Mouse (Mus musculus): ENCODE measurements around the gene Poc1a.
A peak's percentile ranks its signal among the peaks of the same experiment; 100 is the strongest.

The Poc1a gene

GRCm38 (mm10) chr9:106339730-106340129 lies 58.9 kb downstream of the Poc1a start:
- no peak for DNase-seq

GRCm38 (mm10) chr9:106340501-106341312 lies 59.8 kb downstream of the Poc1a start:
- no peak for DNase-seq

DNA sequence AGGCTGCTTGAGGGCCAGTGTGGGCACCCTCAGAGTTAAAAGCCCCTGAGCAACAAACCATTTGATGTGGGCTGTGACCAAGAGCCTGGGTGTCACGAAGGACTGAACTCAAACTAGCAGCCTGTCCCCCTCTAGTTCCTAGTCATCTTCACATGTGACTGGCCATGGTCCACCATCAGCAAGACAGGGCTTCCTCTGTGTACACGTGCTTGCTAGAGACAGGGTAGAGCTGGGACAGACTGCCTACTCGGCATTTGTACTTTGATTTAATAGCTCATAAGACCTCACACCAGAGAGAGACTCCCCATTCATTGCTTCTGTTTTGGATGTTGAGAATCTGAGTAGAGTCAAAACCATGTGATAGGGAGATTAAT lies 60.4 kb downstream of the Poc1a start:
- no peak for DNase-seq

DNA sequence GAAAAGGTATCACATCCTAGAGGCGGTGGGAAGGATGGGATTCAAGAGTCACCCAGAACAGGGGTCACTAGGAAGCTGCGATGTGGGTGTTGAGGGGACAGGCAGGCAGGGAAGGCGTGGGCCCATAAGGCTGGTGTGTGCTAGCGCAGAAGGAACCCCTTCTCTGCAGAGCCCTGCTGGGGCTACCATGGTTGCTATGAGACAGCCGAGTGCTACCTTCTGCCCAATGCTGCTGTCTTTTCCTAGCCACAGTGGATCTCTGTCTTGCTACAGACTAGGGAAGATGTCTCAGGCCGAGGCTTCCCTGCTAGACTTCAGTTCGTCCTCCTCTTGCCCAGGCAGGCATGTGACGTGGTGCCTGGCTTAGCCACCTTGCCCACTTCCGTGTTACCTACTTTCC lies 61.7 kb downstream of the Poc1a start:
- DNase-seq = no peak

DNA sequence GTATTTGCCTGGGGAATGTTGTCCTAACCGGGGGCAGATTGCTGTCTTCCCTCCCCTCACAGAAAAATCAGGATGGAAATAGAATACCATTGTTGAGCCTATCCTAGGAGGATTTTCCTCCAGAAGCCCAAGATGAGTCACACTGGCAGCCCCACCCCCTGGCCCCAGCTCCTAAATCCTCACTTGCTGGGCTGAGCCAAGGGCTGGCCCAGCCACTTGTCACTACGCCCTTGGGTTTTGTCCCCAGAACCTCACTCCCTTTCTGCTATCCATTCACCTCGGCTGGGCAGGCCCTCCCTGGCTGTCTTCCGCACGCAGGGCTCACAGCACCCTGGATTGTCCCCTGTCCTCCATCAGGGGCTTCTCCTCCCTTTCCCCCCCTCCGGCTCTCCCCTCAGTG lies 64.3 kb downstream of the Poc1a start:
- DNase-seq = peak; percentile 39

- no peak for DNase-seq
Measured at GRCm38 (mm10) chr9:106345630-106346029, 64.8 kb downstream of the Poc1a start.

DNA sequence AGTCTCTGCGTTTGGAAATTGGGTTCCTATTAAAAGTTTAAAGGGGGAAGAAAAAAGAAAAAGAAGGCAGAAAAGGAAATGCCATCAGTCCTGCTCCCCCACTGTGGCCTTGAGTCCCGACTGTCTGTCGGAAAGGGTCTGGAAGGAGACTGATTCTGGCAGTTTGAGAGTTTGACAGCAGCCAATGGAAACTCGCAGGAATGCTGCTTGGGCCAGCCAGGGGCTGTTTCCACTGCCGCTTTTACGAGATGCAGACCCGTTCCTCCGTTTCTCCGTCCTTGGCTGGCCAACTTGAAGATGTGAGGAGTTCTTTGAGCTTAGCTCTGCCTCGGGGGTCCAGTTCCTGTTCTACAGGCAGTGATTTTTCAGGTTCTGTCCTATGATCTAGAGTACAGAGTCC lies 67.4 kb downstream of the Poc1a start:
- no peak for DNase-seq

GRCm38 (mm10) chr9:106349075-106349474 lies 68.2 kb downstream of the Poc1a start:
- peak; percentile 33 for DNase-seq

GRCm38 (mm10) chr9:106351178-106351577 lies 70.3 kb downstream of the Poc1a start:
- no peak for DNase-seq

DNA sequence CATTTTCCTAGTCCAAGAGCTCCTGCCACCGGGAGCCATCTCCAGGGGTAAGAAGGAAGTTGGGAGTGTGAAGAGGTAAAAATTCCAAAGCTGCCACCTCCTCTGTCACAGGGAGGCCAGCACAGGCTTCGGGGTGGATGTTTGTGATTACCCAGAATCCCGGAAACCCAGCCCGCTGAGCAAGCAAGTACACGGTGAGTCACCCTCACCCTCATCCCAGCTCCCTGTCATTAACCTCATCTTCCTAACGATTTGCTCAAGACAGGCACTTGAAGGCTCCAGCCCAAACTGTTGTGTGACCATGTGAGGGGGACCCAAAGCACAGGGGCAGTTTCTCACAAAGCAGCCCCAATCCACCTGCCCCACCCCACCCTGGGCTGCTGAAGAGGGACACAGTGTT lies 72.9 kb downstream of the Poc1a start:
- no peak for DNase-seq

GRCm38 (mm10) chr9:106354810-106355209 lies 73.9 kb downstream of the Poc1a start:
- DNase-seq = no peak

- no peak for DNase-seq
Measured at GRCm38 (mm10) chr9:106355217-106355974, 74.5 kb downstream of the Poc1a start.

GRCm38 (mm10) chr9:106355975-106356286 lies 75.1 kb downstream of the Poc1a start:
- no peak for DNase-seq

- DNase-seq = no peak
Measured at GRCm38 (mm10) chr9:106356323-106356844, 75.5 kb downstream of the Poc1a start.

DNA sequence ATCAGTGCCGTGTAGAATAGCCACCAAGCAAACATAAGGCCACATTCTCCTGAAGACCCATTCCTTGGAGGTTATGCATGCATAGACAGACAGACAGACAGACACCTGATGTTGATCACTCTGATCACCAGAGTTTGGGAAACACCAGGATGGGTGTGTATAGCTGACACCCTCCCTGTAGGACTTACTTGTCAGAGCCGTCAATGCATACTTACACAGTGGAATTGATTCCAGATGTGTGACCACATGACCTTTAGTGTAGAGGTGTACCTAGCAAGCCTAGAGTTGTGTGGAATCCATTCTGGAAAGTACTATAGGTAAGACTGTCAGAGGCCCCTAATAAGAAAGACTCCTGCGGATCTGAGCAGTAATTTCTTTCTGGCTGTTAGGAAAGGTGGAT lies 76.3 kb downstream of the Poc1a start:
- DNase-seq = no peak

DNA sequence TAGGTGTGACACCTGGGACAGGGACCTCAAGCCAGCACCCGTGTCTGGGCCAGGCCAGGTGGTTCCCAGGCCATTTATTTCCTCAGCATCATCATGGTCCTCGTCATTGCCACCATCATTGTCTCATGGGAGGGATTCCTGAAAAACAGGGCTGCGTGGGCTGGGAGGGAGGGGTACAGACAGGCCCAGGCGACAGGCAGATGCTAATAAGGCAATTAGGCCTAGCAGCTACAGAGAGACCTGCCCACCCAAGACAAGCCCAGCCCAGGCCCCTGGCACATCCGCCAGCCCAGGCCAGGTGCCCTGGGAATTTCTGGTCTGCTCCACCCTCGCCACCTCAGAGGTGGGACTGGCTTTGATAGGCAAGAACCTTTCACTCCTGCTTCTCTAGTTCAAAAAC lies 78.4 kb downstream of the Poc1a start:
- DNase-seq = no peak

- DNase-seq = no peak
Measured at GRCm38 (mm10) chr9:106361140-106361539, 80.3 kb downstream of the Poc1a start.

DNA sequence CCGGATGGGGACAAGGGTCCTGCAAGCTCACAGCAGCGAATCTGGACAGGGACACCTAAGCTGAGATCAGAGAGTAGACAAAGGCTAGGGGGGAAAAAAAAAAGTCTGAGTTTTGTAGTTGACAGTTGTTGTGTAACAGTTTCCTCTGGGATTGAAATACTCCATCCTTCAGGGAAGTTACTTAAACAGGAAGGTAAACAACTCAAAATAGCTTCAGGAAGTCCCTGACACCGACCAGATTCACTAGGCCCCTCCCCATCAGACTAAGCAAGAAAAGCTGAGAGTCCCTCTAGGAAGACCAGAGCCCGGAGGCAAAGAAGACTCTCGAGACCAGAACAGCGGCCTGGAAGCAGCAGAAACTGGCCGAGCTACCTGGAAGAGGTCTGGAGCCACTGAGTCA lies 84.5 kb downstream of the Poc1a start:
- no peak for DNase-seq

DNA sequence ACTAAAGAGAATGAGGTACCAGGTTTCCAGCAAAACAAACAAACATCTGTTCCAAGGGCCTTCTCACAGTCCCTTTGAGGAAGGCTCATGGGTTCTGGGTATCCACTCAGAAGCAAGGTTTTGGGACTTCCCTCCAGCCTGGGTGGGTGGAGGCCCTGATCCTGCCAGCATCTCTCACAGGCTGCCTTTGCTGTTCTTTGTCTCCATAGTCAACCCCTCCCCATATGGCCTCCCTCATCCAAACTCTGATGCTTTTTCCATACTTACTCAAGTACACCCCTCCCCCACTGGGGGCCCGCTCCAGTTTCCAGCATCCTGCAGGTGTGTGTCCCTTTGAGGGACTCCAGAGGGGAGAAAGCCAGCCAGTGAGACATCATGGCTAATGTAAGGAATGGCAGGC lies 85.3 kb downstream of the Poc1a start:
- DNase-seq = no peak

DNA sequence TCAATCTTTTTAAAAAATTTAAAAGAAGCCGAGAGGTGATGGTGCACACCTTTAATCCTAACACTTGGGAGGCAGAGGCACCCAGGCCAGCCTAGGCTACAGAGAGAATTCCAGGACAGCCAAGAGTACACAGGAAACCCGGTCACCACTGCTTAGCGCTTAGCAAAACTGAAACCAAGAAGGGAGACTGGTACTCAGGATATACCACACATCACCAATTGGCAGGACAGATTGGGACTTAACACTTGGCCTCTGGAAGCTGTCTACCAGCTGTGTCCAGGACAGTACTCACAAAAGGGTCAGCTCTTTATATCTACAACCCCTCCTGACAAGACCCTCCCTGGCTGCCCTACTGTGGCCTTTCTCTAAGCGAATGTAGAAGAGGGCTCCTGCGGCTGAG lies 86.1 kb downstream of the Poc1a start:
- DNase-seq = no peak

- DNase-seq = peak; percentile 98
Measured at GRCm38 (mm10) chr9:106367592-106368111, 86.8 kb downstream of the Poc1a start.

GRCm38 (mm10) chr9:106368112-106368717 lies 87.4 kb downstream of the Poc1a start, which contains the start of gene Dusp7:
Dusp7 (plus strand) TSS chr9:106368632.
- peak; percentile 77 for DNase-seq

- peak; percentile 70 for DNase-seq
Measured at GRCm38 (mm10) chr9:106368831-106369501, 88.1 kb downstream of the Poc1a start.

All from cerebellum, adult 8-10 months (tissue).